ENCODE assay signal across 21 mouse cellular contexts in the genomic region with DNA sequence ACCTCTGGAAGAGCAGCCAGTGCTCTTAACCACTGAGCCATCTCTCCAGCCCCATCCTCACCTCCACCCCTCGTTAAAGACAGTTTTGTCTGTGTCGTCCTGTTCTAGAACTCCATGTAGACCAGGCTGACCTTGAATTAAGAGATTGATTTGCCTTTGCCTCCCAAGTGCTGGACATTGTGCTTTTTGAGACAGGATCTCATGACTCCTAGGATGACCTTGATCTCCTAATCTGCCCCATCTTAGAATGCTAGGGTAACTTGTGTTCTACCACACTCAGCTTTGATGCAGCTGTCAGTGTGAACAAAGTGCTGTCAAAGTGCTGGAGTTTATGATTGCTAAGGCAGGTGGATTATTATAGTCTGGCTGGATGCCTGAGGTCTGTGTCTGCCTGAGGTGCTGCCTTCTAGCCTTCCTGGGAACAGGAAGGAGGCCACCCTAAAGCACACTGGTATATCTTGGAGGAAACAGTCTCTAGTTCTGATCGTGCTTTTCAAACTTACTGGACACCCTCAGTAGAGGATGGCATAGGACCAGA. TPM values are rescaled to one million over a fixed set of nuclear protein-coding genes. Genes with fewer than 3 reads are reported as not detected.
DNase-seq lines count a peak whose midpoint lies in the region; ATAC-seq and TF ChIP-seq lines count a peak whose summit lies in the region.
"Had no signal": no experiment of that assay in that cellular context is flagged by ENCODE, and none has a peak within 500 bp of the region (broad histone marks: within the 10 kb centered on the region; RNA-seq: fewer than 3 reads in every experiment).

No protein-coding gene starts in this region.

- ATAC-seq in heart, embryonic 12.5 days (ENCODE audit: insufficient number of reproducible peaks, low FRiP score): no peak
- no peak for ATAC-seq in heart, embryonic 14.5 days (ENCODE audit: insufficient number of reproducible peaks, insufficient read depth, low FRiP score, low read depth)
- ATAC-seq: forebrain, embryonic 13.5 days; forebrain, embryonic 15.5 days; forebrain, postnatal 0 days had no signal

- 64% methylated on average over 3 of the region's 3 CpGs for WGBS in heart, embryonic 12.5 days
- WGBS in heart, embryonic 10.5 days: 84% methylated on average over 3 of the region's 3 CpGs
- WGBS in heart, embryonic 14.5 days: 62% methylated on average over 3 of the region's 3 CpGs
- 87% methylated on average over 3 of the region's 3 CpGs for WGBS in hindbrain, embryonic 10.5 days

- intact Hi-C loops in heart, postnatal 14 days (cut with DNase I): no loop called here

- no peak overlapping the region for H3K4me2 ChIP-seq in heart, embryonic 12.5 days
- H3K4me2 ChIP-seq in heart, embryonic 14.5 days (ENCODE audit: low read length): no peak overlapping the region
- no peak overlapping the region for H3K4me2 ChIP-seq in myocyte (ENCODE audit: low read depth)
- H3K4me2 ChIP-seq: embryonic facial prominence, embryonic 12.5 days; forebrain, embryonic 13.5 days; forebrain, embryonic 15.5 days had no signal

- H3ac ChIP-seq in myocyte (ENCODE audit: control insufficient read depth, insufficient read length): no peak overlapping the region

- H3K79me2 ChIP-seq in myocyte (ENCODE audit: control insufficient read depth, insufficient read depth): peaks cover 15% of the 10 kb centered on the region

- H3K27me3 ChIP-seq in heart, embryonic 12.5 days (replicated peaks): no peaks in the 10 kb centered on the region
- H3K27me3 ChIP-seq in heart, embryonic 10.5 days (ENCODE audit: insufficient read depth, poor library complexity, severe bottlenecking): no peaks in the 10 kb centered on the region
- no peaks in the 10 kb centered on the region for H3K27me3 ChIP-seq in heart, embryonic 14.5 days (ENCODE audit: control insufficient read depth, insufficient read depth, low read length)
- no peaks in the 10 kb centered on the region for H3K27me3 ChIP-seq in myocyte (ENCODE audit: control insufficient read depth, insufficient read depth, insufficient read length)
- H3K27me3 ChIP-seq in hindbrain, embryonic 10.5 days (ENCODE audit: insufficient read depth, poor library complexity, severe bottlenecking): no peaks in the 10 kb centered on the region
- H3K27me3 ChIP-seq: embryonic facial prominence, embryonic 12.5 days; forebrain, embryonic 13.5 days; forebrain, embryonic 15.5 days had no signal

- H3K4me3 ChIP-seq in heart, embryonic 12.5 days: no peak overlapping the region
- no peak overlapping the region for H3K4me3 ChIP-seq in heart, embryonic 10.5 days
- H3K4me3 ChIP-seq in heart, embryonic 14.5 days (ENCODE audit: control insufficient read depth in 1 of 2, insufficient read depth in 1 of 2, low read depth in 1 of 2, low read length in 2 of 2): no peak overlapping the region
- H3K4me3 ChIP-seq in myocyte: no peak overlapping the region
- no peak overlapping the region for H3K4me3 ChIP-seq in hindbrain, embryonic 10.5 days
- H3K4me3 ChIP-seq: embryonic facial prominence, embryonic 10.5 days; embryonic facial prominence, embryonic 12.5 days; forebrain, embryonic 13.5 days; forebrain, embryonic 15.5 days had no signal

- peak; percentile 55 to 59 for DNase-seq in adrenal gland, adult (ENCODE audit: inconsistent age in 2 of 2, low spot score in 1 of 2)
- DNase-seq in adrenal gland, postnatal 14 days: no peak
- DNase-seq in heart, embryonic 10.5 days (ENCODE audit: low spot score): no peak
- no peak for DNase-seq in heart, postnatal 14 days
- no peak for DNase-seq in hindbrain, embryonic 10.5 days (ENCODE audit: low spot score)
- DNase-seq: adrenal gland, adult 8-10 months; adrenal gland, postnatal 25 days; cerebellum, adult 11-12 months; cerebellum, adult 2 months; cerebellum, adult 9-10 months; cerebellum, postnatal 10 days; cerebellum, postnatal 25 days; forebrain, postnatal 0 days had no signal

- H3K9me3 ChIP-seq in heart, embryonic 12.5 days (replicated peaks): no peaks in the 10 kb centered on the region
- H3K9me3 ChIP-seq in heart, embryonic 10.5 days: no peaks in the 10 kb centered on the region
- no peaks in the 10 kb centered on the region for H3K9me3 ChIP-seq in heart, embryonic 14.5 days (ENCODE audit: control insufficient read depth, low read length)
- no peaks in the 10 kb centered on the region for H3K9me3 ChIP-seq in hindbrain, embryonic 10.5 days
- H3K9me3 ChIP-seq: embryonic facial prominence, embryonic 10.5 days; embryonic facial prominence, embryonic 12.5 days; forebrain, embryonic 13.5 days; forebrain, embryonic 15.5 days had no signal

- 0 out of 2 replicates have a peak overlapping the region, but pooled peaks have one; percentile 9 for H3K9ac ChIP-seq in heart, embryonic 12.5 days
- no peak overlapping the region for H3K9ac ChIP-seq in heart, embryonic 14.5 days (ENCODE audit: low read length)
- H3K9ac ChIP-seq: embryonic facial prominence, embryonic 12.5 days; forebrain, embryonic 13.5 days; forebrain, embryonic 15.5 days; forebrain, postnatal 0 days had no signal

- H3K27ac ChIP-seq in heart, embryonic 12.5 days (ENCODE audit: poor library complexity, severe bottlenecking): no peak overlapping the region
- H3K27ac ChIP-seq in heart, embryonic 10.5 days: no peak overlapping the region
- peak overlapping the region; percentile 4 to 14; a peak in 1 of 4 replicates for H3K27ac ChIP-seq in heart, embryonic 14.5 days (replicated peaks in 1 of 2; ENCODE audit: control insufficient read depth in 1 of 2, insufficient read depth in 1 of 2, low read depth in 2 of 2, low read length in 2 of 2)
- H3K27ac ChIP-seq in hindbrain, embryonic 10.5 days: no peak overlapping the region
- H3K27ac ChIP-seq: embryonic facial prominence, embryonic 10.5 days; embryonic facial prominence, embryonic 12.5 days; forebrain, embryonic 13.5 days; forebrain, embryonic 15.5 days had no signal

- TF ChIP-seq POLR2A in myocyte (IDR thresholded peaks at IDR 0.05; ENCODE audit: insufficient read length, low read depth): no peak

- H3K36me3 ChIP-seq in heart, embryonic 12.5 days: peaks cover 13% of the 10 kb centered on the region; the same call in 1 of the 2 replicates
- peaks cover 17% of the 10 kb centered on the region for H3K36me3 ChIP-seq in heart, embryonic 10.5 days
- peaks cover 28% of the 10 kb centered on the region for H3K36me3 ChIP-seq in heart, embryonic 14.5 days (ENCODE audit: control insufficient read depth, insufficient read depth, low read length)
- H3K36me3 ChIP-seq in myocyte (ENCODE audit: control insufficient read depth, insufficient read depth): peaks cover 6% of the 10 kb centered on the region
- H3K36me3 ChIP-seq in hindbrain, embryonic 10.5 days: no peaks in the 10 kb centered on the region
- H3K36me3 ChIP-seq: embryonic facial prominence, embryonic 10.5 days; embryonic facial prominence, embryonic 12.5 days; forebrain, embryonic 15.5 days had no signal

- H3K4me1 ChIP-seq in heart, embryonic 12.5 days (replicated peaks): peaks cover 28% of the 10 kb centered on the region
- peaks cover 31% of the 10 kb centered on the region for H3K4me1 ChIP-seq in heart, embryonic 10.5 days
- H3K4me1 ChIP-seq in heart, embryonic 14.5 days (ENCODE audit: control insufficient read depth in 2 of 2, insufficient read depth in 2 of 2, low read length in 2 of 2): peaks cover 14 to 19% of the 10 kb centered on the region in 2 experiments
- 0 out of 2 replicates have a peak, but pooled peaks cover 6% of the 10 kb centered on the region for H3K4me1 ChIP-seq in hindbrain, embryonic 10.5 days (replicated peaks)
- H3K4me1 ChIP-seq: embryonic facial prominence, embryonic 12.5 days; forebrain, embryonic 13.5 days; forebrain, embryonic 15.5 days had no signal

TF ChIP-seq in myocyte, 11 proteins besides CTCF, POLR2A, EP300 and RAD21:
- TF ChIP-seq MYOG (IDR thresholded peaks at IDR 0.05; ENCODE audit: control insufficient read depth in 1 of 3, insufficient read depth in 1 of 3, insufficient read length in 2 of 3, low read depth in 2 of 3): peak in 1 of 3 experiments; percentile 24
- TF ChIP-seq SRF (IDR thresholded peaks at IDR 0.05; ENCODE audit: control insufficient read depth, insufficient read length, low read depth): no peak
- no peak for TF ChIP-seq TCF3 (IDR thresholded peaks at IDR 0.05; ENCODE audit: insufficient read length, low read depth)
- TF ChIP-seq USF1 (IDR thresholded peaks at IDR 0.05; ENCODE audit: low read depth): no peak
- no peak for TF ChIP-seq E2F4 (IDR thresholded peaks at IDR 0.05; ENCODE audit: insufficient read depth)
- TF ChIP-seq REST (IDR thresholded peaks at IDR 0.05; ENCODE audit: insufficient read depth, insufficient read length): no peak
- peak; percentile 71 to 80 (median 80) for TF ChIP-seq MYOD1 (IDR thresholded peaks at IDR 0.05; ENCODE audit: control insufficient read depth in 1 of 3, insufficient read length in 2 of 3, low read depth in 2 of 3)

RNA-seq across cellular contexts. Expression of a gene that starts 13.0 kb away (rescaled TPM):
- 133 and 148 TPM in 2 replicates for total RNA-seq in adrenal gland, postnatal 14 days (2021)
- 239 and 245 TPM in 2 replicates for polyA plus RNA-seq in heart, embryonic 12.5 days (2016; fragmentation: Nextera tagmentation; extraction: Ambion mirVana)
- 268 and 288 TPM in 2 replicates for polyA plus RNA-seq in heart, embryonic 10.5 days (2016; fragmentation: Nextera tagmentation; extraction: Ambion mirVana)
- polyA plus RNA-seq in heart, embryonic 14.5 days (2014; fragmentation: Nextera tagmentation; extraction: Ambion mirVana): 210 and 223 TPM in 2 replicates
- total RNA-seq in heart, postnatal 14 days (2021): 100 to 1,000 TPM; 265 to 267 TPM
- polyA plus RNA-seq in myocyte (2012; fragmentation: generic; extraction: Trizol): 140 TPM
- polyA plus RNA-seq in hindbrain, embryonic 10.5 days (2016; fragmentation: Nextera tagmentation; extraction: Ambion mirVana): 242 and 269 TPM in 2 replicates

RNA-seq across cellular contexts. Expression of a gene that starts 25.3 kb away (rescaled TPM):
- 61.0 and 61.5 TPM in 2 replicates for total RNA-seq in adrenal gland, postnatal 14 days (2021)
- 132 and 135 TPM in 2 replicates for polyA plus RNA-seq in heart, embryonic 12.5 days (2016; fragmentation: Nextera tagmentation; extraction: Ambion mirVana)
- polyA plus RNA-seq in heart, embryonic 10.5 days (2016; fragmentation: Nextera tagmentation; extraction: Ambion mirVana): 117 and 179 TPM in 2 replicates
- polyA plus RNA-seq in heart, embryonic 14.5 days (2014; fragmentation: Nextera tagmentation; extraction: Ambion mirVana): 125 TPM in 2 replicates
- total RNA-seq in heart, postnatal 14 days (2021): 10 to 100 TPM; 39.1 to 40.7 TPM
- polyA plus RNA-seq in myocyte (2012; fragmentation: generic; extraction: Trizol): 32.1 TPM
- 28.4 and 32.5 TPM in 2 replicates for polyA plus RNA-seq in hindbrain, embryonic 10.5 days (2016; fragmentation: Nextera tagmentation; extraction: Ambion mirVana)
- total RNA-seq: MEL had no signal

Comparison
In these comparisons a context has a peak if more than half of its experiments do, and no peak if none do; other contexts are left out.
1. DNase-seq: peak in adrenal gland, adult (2 of 2); none in adrenal gland, postnatal 14 days (single experiment), heart, embryonic 10.5 days (single experiment), heart, postnatal 14 days (0 of 2) and hindbrain, embryonic 10.5 days (single experiment).
2. H3K27ac ChIP-seq: peak in heart, embryonic 14.5 days (2 of 2); none in heart, embryonic 12.5 days (single experiment), heart, embryonic 10.5 days (single experiment) and hindbrain, embryonic 10.5 days (single experiment).